Mouse (Mus musculus): ENCODE results near the gene Rem1.
"Not testable (repeated sequence)": the region's sequence is repeated elsewhere in the genome, so short reads cannot be mapped to it uniquely, and the experiment has no call there.

The Rem1 gene

GRCm38 (mm10) chr2:152629904-152630303 is 3.2 kb downstream of the Rem1 start:
- no peak for DNase-seq

- DNase-seq, result no peak
Measured at GRCm38 (mm10) chr2:152633334-152633733, 6.6 kb downstream of the Rem1 start.

GRCm38 (mm10) chr2:152634311-152634710 is 7.6 kb downstream of the Rem1 start:
- no peak for DNase-seq

- no peak for DNase-seq
Measured at GRCm38 (mm10) chr2:152636246-152637005, 9.7 kb downstream of the Rem1 start.

GRCm38 (mm10) chr2:152637006-152637322 is 10.2 kb downstream of the Rem1 start:
- DNase-seq, result no peak

- no peak for DNase-seq
Measured at GRCm38 (mm10) chr2:152637381-152637780, 10.6 kb downstream of the Rem1 start.

GRCm38 (mm10) chr2:152638865-152639264 is 12.1 kb downstream of the Rem1 start:
- no peak for DNase-seq

- DNase-seq, result no peak
Measured at GRCm38 (mm10) chr2:152639406-152640113, 12.8 kb downstream of the Rem1 start.

- no peak for DNase-seq
Measured at GRCm38 (mm10) chr2:152652901-152653620, 26.3 kb downstream of the Rem1 start.

GRCm38 (mm10) chr2:152653874-152654715 is 27.3 kb downstream of the Rem1 start:
- no peak for DNase-seq

- DNase-seq, result no peak
Measured at GRCm38 (mm10) chr2:152657398-152657797, 30.6 kb downstream of the Rem1 start.

- no peak for DNase-seq
Measured at GRCm38 (mm10) chr2:152661163-152661562, 34.4 kb downstream of the Rem1 start.

- not testable (repeated sequence) for DNase-seq
Measured at GRCm38 (mm10) chr2:152666191-152666590, 39.4 kb downstream of the Rem1 start.

- peak; percentile 84 for DNase-seq
Measured at GRCm38 (mm10) chr2:152669256-152669638, 42.5 kb downstream of the Rem1 start, which contains the start of gene H13. H13 (plus strand) TSS chr2:152669461.

- peak in 1 of 2 experiments; percentile 53 for DNase-seq
Measured at GRCm38 (mm10) chr2:152669639-152670484, 43.1 kb downstream of the Rem1 start.

- DNase-seq, result peak; percentile 81 to 90
Measured at GRCm38 (mm10) chr2:152670983-152671641, 44.4 kb downstream of the Rem1 start.

GRCm38 (mm10) chr2:152671642-152671999 is 44.9 kb downstream of the Rem1 start:
- peak; percentile 61 to 79 for DNase-seq

GRCm38 (mm10) chr2:152672166-152672565 is 45.4 kb downstream of the Rem1 start:
- no peak for DNase-seq

GRCm38 (mm10) chr2:152674148-152674547 is 47.4 kb downstream of the Rem1 start:
- no peak for DNase-seq

GRCm38 (mm10) chr2:152675252-152675791 is 48.6 kb downstream of the Rem1 start:
- DNase-seq, result no peak

- DNase-seq, result no peak
Measured at GRCm38 (mm10) chr2:152678302-152678701, 51.6 kb downstream of the Rem1 start.
